Mouse (Mus musculus) C2C12 (cell line): ENCODE results near the gene Ppm1k.

ENCODE experiments used
- CEBPB ChIP-seq: IDR thresholded peaks from one replicate; pipeline ENCODE4 v1.6.1; 2011; ENCODE audit warnings: low read depth, mild to moderate bottlenecking, control low read depth, moderate library complexity
- CTCF ChIP-seq: IDR thresholded peaks from one replicate; pipeline ENCODE4 v1.5.1; 2011; ENCODE audit not compliant: control insufficient read depth, insufficient read depth, insufficient read length
- MAX ChIP-seq: IDR thresholded peaks from one replicate; pipeline ENCODE4 v1.6.1; 2011; ENCODE audit warnings: mild to moderate bottlenecking, control low read depth
- USF1 ChIP-seq: IDR thresholded peaks from one replicate; pipeline ENCODE4 v1.6.1; 2011; ENCODE audit warnings: low read depth, mild to moderate bottlenecking, control low read depth, moderate library complexity

DNA sequence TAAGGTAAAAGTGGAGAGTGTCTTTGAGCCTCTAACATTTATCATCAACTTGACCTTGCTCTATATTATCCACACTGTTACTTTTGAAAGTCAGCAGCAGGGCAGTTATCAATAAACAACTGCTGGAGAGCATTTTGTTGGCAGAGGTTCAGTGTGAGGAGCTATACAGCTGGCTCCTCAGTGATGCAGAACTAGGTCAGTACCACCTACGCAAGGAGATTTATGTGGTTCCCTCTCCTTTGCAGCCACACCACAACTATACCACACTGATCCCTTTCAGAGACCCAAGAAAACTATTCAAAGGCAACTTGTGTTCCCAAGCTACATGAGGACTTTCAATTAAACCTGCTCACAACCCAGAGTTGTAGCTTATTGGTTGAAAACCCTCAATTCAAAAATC lies 3.8 kb downstream of the Ppm1k start:
- TF ChIP-seq MAX (no peak), CTCF (no peak), USF1 (no peak), CEBPB (no peak)
